Mouse (Mus musculus) brain, embryonic 14.5 days (tissue): ENCODE results near the gene Ces2h.

Experiments used
- CTCF ChIP-seq: fragments of 200-500 bp; IDR thresholded peaks from 2 replicates; pipeline ENCODE4 v1.5.1; 2012; ENCODE audit warnings: inconsistent platforms, mild to moderate bottlenecking, moderate library complexity, borderline replicate concordance; ENCODE audit not compliant: insufficient read depth, insufficient read length; ENCODE audit errors: extremely low read depth
- POLR2A ChIP-seq: fragments of 200-500 bp; IDR thresholded peaks from 2 replicates; pipeline ENCODE4 v1.6.1; 2012; ENCODE audit warnings: mild to moderate bottlenecking, inconsistent platforms, borderline replicate concordance; ENCODE audit not compliant: poor library complexity, insufficient read depth, insufficient read length, severe bottlenecking; ENCODE audit errors: extremely low read depth

- TF ChIP-seq POLR2A: no peak
- TF ChIP-seq CTCF: no peak
These were observed 42.9 kb downstream of the Ces2h start for GRCm38 (mm10) chr8:105043510-105043909.
